Mouse (Mus musculus) urinary bladder, postnatal 10 days (tissue): Measurements from ENCODE around the gene Nrtn.

Source experiments
- DNase-seq: peaks from one replicate; pipeline ENCODE4 v3.0.0; 2022; ENCODE audit warnings: low spot score

Nrtn gene

DNA sequence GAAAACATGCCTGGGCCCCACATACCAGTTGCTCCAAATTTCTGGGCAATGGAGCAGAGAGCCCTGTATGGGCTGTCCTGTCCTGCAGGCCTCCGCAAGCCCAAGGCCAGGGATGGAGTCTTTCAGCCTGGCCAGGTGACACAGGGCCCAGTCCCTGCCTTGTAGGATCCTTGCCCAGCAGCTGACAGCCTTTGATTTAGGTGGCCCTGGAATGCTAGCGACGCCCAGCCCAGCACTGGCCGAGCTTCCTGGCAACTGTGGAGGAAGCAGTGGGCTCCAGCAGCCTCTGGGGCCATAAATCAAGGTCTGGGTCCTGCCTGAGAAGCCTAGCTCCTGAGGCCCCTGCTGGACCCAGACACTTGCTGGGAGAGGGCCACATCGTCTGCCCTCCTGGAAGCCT lies 34.9 kb downstream of the Nrtn start:
- no peak for DNase-seq

DNA sequence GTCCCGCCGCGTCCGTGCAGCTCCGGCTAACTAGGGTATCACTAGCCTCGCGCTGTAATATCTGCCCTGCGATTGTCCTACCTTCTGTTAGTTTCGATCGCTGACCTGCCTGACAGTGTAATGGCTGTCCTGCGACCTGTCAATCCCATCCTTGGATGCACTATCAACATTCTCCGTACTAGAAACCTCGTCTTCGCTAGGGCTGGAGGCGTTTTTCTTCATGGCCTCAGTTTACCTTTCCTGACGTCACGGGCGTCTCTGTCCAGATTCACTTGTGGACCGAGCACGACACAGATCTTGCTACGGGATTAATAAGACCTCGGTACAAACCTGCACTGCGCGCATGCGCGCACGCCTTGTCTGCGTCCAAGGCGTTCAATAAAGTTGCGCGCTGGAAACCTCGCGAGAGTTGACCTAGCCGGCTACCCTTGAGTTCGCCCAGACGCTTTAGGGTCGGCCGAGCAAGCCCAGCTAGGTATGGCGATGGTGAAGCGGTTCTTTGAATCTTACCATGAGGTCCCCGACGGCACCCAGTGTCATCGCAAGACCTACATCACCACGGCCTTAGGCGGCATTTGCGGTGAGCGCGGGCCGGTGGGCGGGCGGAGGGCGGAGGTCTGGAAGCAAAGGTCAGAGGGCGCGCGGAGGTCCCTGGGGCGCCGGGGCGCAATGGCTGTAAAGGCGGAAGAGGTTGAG lies 39.8 kb downstream of the Nrtn start, which contains the start of the genes Ndufa11 and Vmac:
Gene Ndufa11, plus strand, starts transcription at position 405 of the 696 bp plus-strand sequence.
Gene Vmac, minus strand, starts transcription at position 660 of the 696 bp plus-strand sequence.
- peak; percentile 86 for DNase-seq

DNA sequence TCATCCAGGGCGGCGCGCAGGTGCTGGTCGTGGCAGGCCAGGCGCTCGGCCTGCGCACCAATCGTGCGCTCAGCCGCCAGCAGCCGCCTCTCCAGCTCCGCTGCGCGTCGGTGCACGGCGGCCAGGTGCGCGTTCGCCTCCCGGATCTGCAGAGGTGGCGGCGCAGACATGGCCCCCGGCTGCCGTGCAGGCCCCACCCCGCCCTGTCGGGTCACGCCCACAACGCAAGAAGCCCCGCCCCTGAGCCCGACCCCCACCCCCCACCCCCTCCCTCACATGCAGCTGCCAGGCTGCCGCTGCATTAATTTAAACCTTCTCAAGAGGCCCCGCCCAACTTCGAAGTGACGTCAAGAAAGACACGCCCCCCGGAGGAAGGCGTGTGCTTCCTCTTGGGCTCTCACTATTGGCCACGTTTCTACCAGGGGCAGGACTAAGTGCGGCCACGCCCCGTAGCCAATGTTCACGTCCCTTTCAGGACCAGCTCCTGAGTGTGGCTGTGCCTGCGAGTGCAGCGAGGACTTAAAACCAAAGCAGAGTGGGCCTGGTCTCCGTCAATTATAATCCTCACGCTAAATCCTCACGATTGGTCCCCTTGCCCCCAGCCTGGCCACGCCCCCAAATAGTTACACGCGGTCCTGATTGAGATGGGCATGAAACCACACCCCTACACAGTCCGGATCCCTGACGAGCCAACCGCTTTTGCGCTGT lies 40.5 kb downstream of the Nrtn start:
- DNase-seq = peak; percentile 84

DNA sequence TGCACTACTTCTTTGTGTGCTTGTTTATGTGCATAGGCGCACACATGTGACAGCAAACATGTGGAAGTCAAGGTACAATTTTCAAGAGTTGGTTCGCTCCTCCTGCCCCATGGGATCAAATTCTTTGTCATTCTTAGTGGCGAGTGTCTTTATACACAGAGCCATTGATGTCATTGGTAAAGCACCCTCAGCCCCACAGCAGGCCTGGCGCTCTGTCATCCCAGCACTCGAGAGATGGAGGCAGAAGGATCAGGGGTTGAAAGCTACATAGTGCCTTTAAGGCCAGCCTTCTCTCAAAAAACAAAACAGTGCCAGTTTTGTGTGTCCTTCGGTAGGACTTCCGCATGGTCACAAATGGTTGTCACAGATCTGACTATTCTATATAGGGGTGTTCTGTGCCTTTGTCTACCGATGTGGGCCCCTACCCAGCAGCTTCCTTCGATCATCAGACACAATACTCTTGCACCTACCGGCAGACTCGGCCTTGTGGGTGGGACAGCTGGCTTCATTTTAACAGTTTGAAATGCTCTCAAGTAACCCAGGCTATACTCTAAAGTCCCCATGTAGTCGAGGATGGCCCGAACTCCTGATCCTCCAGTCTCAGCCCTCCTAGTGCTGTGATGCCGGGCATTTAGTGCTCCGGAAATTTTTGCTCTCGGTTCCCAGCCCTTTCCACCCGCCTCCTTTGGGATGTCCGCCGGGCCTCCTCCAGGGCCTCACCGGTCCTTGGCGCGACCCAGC lies 41.2 kb downstream of the Nrtn start:
- no peak for DNase-seq

DNA sequence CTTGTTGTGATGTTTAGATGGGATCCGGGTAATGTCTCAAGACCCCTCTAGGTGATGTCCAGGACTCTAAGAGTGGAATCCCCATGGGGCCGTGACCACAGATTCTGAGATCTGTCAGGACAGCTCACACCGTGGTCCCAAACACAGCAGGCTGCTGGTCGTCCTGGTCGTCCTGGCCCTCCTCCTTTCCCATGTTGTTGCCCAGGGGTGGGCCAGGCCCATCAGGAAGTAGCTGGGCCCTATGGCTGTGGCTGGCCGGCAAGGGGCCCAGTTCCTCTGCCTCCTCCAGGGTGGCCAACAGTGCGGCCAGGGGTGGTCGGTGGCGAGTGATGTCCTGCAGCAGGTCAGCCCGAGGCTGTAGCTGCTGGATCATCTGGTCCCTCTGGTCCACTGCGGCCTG lies 42.0 kb downstream of the Nrtn start:
- no peak for DNase-seq

DNA sequence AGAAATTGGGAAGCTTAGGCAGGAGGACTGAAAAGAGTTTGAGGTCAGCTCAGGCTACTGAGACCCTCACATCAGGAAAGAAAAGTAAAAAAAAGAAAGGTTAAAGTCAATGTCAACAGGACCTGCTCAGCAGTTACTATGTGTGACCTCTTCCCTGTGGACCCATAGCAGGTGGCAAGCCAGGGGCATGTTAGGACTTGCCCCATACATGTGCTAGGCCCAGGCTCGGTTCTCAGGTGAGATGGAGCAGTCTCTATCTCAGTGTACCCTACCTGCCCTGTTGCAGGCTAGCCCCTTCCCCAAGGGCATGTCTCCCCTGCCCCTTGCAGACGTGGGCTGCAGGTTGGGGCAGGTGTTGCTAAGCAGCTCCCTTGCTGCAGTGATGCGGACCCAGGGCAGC lies 47.6 kb downstream of the Nrtn start:
- DNase-seq = no peak

DNA sequence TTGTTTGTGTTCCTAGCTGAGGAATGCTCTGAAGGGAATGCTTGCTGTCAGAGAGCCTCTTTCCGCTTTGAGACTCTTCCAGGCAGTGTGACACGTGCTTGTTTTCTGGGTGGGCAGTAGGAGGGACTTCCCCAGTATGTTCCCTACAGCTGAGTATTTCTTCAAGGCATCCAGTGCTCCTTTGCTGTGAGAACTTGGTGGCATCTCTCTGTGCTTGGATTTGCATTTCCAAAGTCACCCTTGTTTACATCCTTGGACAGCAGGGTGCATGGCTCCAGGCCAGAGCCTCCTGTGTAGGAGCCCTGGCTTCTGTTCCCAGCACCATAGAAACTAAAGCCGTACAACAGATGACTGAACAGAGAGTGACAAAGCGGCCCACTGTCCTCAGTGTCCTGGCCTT lies 48.6 kb downstream of the Nrtn start:
- no peak for DNase-seq

DNA sequence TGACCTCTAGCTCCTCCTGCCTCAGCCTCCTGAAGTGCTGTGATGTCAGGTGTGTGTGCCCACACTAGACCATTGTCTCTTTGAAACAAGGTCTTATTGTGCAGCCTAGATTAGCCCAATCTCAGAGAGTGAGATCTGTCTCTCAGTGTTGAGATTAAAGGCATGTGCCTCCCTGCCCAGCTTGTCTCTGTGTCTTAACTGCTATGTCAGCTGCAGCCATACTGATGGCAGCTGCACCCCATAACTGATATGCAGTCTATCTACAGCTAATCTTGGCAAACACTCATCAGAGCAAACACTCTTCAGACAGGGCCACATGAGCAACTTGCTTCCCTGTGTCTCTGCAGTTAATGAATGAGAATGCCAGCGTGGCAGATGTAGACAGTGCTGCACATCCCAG lies 50.8 kb downstream of the Nrtn start:
- DNase-seq = no peak

DNA sequence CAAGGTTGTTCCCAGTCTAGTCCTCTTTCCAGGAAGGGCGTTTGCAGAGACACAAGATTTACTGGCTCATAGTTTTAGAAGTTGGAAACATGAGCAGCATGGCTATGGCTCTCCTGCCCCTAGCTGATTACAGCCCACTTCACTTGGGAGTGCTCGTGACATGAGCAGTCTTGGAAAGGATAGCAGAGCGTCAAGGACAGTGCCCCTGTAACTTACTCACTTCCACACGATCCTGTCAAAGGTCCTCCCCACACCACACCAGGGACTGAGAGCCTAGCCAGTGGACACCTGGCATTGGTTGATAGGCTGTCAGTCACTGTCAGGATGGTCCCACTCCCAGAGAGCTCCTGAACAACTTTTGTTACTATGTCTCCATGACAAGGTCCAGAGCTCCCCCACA lies 54.3 kb downstream of the Nrtn start:
- no peak for DNase-seq
